Mouse (Mus musculus) embryonic fibroblast, embryonic 13.5 days (primary cell): Measurements from ENCODE around the gene Nhlrc2.
"Not testable (repeated sequence)": the region's sequence is repeated elsewhere in the genome, so short reads cannot be mapped to it uniquely, and the experiment has no call there.

Experiments
- CTCF ChIP-seq: IDR thresholded peaks from 2 replicates; pipeline ENCODE4 v1.5.1; 2011; ENCODE audit warnings: mild to moderate bottlenecking, control low read depth, low read length, moderate library complexity, borderline replicate concordance; ENCODE audit not compliant: insufficient read depth
- POLR2A ChIP-seq: IDR thresholded peaks from 2 replicates; pipeline ENCODE4 v1.6.1; 2011; ENCODE audit warnings: low read depth, mild to moderate bottlenecking, control low read depth, low read length, moderate library complexity

DNA sequence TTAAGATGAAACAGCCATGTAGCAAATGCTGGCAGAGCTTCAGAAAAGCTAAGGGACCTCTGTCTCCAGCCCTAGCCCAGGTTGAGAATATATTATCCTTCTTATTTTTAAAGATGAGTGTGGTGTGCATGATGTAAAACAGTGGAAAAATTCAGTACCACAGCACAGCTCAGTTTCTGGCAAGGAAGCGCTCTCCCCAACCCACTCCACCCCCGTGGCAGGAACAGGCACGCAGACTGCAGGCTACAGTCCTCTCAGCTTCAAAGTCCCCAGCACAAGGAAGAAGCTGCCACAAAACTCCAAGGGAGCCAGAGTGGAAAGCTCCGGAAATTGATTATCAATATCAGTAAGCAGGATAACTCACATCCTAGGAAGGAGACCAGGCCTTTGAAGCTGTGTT is 36.9 kb upstream of the Nhlrc2 start:
- TF ChIP-seq POLR2A, CTCF: not testable (repeated sequence)
